Mouse (Mus musculus) spleen, adult 2 months (tissue): ENCODE data around the gene Elovl2.

ENCODE experiments used
- CTCF ChIP-seq: fragments of 200-500 bp; IDR thresholded peaks from 2 replicates; pipeline ENCODE4 v1.5.1; 2011; ENCODE audit warnings: mild to moderate bottlenecking, inconsistent platforms; ENCODE audit not compliant: insufficient read depth, insufficient read length, insufficient replicate concordance; ENCODE audit errors: extremely low read depth
- POLR2A ChIP-seq: fragments of 200-500 bp; IDR thresholded peaks from 2 replicates; pipeline ENCODE4 v1.6.1; 2011; ENCODE audit warnings: low read depth, low read length, inconsistent platforms

- no peak for TF ChIP-seq POLR2A
- TF ChIP-seq CTCF: no peak
Observed at GRCm38 (mm10) chr13:41145433-41145970, 74.7 kb downstream of the Elovl2 start.
